In the genomic region with DNA sequence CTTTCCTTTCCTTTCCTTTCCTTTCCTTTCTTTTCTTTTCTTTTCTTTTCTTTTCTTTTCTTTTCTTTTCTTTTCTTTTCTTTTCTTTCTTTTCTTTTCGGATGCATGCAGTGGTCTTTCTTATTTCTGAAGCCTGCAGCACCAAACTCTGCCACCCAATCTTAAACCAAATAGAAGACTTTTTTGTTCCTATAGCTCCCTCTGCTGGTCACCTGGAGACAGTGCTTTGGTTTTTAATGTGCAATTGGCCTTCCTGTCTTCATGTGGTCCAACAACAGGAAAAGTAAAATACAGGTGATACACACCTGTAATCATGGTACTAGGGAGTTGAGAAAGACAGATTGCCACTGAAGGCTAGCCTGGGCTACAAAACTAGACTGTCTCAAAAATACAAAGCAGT, we compare ENCODE assay signal across 8 mouse cellular contexts.
DNase-seq lines count a peak whose midpoint lies in the region; ATAC-seq and TF ChIP-seq lines count a peak whose summit lies in the region.

No protein-coding gene starts in this region.

- no peak overlapping the region for H3K4me3 ChIP-seq in thymus, adult 2 months (ENCODE audit: control insufficient read depth, insufficient read depth, low read length)
- H3K4me3 ChIP-seq in embryonic facial prominence, embryonic 14.5 days (ENCODE audit: low read depth, low read length): no peak overlapping the region
- H3K4me3 ChIP-seq in intestine, embryonic 16.5 days (ENCODE audit: low read length): no peak overlapping the region

- no peaks in the 10 kb centered on the region for H3K36me3 ChIP-seq in thymus, adult 2 months (ENCODE audit: control insufficient read depth, insufficient read depth, low read length)
- H3K36me3 ChIP-seq in embryonic facial prominence, embryonic 14.5 days (ENCODE audit: control insufficient read depth, insufficient read depth, low read length): peaks cover 22% of the 10 kb centered on the region; the same call in 1 of the 2 replicates
- H3K36me3 ChIP-seq in intestine, embryonic 16.5 days (ENCODE audit: control insufficient read depth, insufficient read depth, low read length): 0 out of 2 replicates have a peak, but pooled peaks cover 3% of the 10 kb centered on the region

- no peak overlapping the region for H3K4me2 ChIP-seq in embryonic facial prominence, embryonic 14.5 days (ENCODE audit: low read depth, low read length)
- no peak overlapping the region for H3K4me2 ChIP-seq in intestine, embryonic 16.5 days (ENCODE audit: low read depth, low read length)

- no peaks in the 10 kb centered on the region for H3K9me3 ChIP-seq in embryonic facial prominence, embryonic 14.5 days (ENCODE audit: control insufficient read depth, low read length)
- H3K9me3 ChIP-seq in intestine, embryonic 16.5 days (ENCODE audit: control insufficient read depth, low read length): no peaks in the 10 kb centered on the region

- 8% methylated on average over 1 of the region's 1 CpGs for WGBS in thymus, adult 2 months
- 16% methylated on average over 1 of the region's 1 CpGs for WGBS in embryonic facial prominence, embryonic 14.5 days
- 41% methylated on average over 1 of the region's 1 CpGs for WGBS in intestine, embryonic 16.5 days

- H3K4me1 ChIP-seq in thymus, adult 2 months (replicated peaks; ENCODE audit: control insufficient read depth, insufficient read depth, low read length): no peaks in the 10 kb centered on the region
- no peaks in the 10 kb centered on the region for H3K4me1 ChIP-seq in embryonic facial prominence, embryonic 14.5 days (ENCODE audit: control insufficient read depth, insufficient read depth, low read length)
- H3K4me1 ChIP-seq in intestine, embryonic 16.5 days (ENCODE audit: control insufficient read depth, insufficient read depth, low read length): 0 out of 2 replicates have a peak, but pooled peaks cover 13% of the 10 kb centered on the region

- H3K27ac ChIP-seq in thymus, adult 2 months (ENCODE audit: control insufficient read depth, insufficient read depth, low read length): no peak overlapping the region
- H3K27ac ChIP-seq in embryonic facial prominence, embryonic 14.5 days (replicated peaks; ENCODE audit: low read depth, low read length): no peak overlapping the region
- H3K27ac ChIP-seq in intestine, embryonic 16.5 days (ENCODE audit: low read length): no peak overlapping the region

- TF ChIP-seq POLR2A in thymus, adult 2 months (IDR thresholded peaks at IDR 0.05; ENCODE audit: control insufficient read depth, extremely low read depth, insufficient read depth, low read length, poor library complexity): no peak

- no peaks in the 10 kb centered on the region for H3K27me3 ChIP-seq in thymus, adult 2 months (ENCODE audit: control insufficient read depth, insufficient read depth, low read length)
- H3K27me3 ChIP-seq in embryonic facial prominence, embryonic 14.5 days (replicated peaks; ENCODE audit: control insufficient read depth, insufficient read depth, low read length): no peaks in the 10 kb centered on the region
- H3K27me3 ChIP-seq in intestine, embryonic 16.5 days (replicated peaks; ENCODE audit: control insufficient read depth, insufficient read depth, low read length): no peaks in the 10 kb centered on the region

- ATAC-seq in embryonic facial prominence, embryonic 14.5 days (ENCODE audit: low read depth): no peak
- ATAC-seq in intestine, embryonic 16.5 days: no peak

- intact Hi-C loops in heart, postnatal 25 days (cut with DNase I): loop anchor here (1.0 to 5.0 kb wide), 5 partner anchors 25 to 396 kb away; no protein-coding TSS in a partner anchor

- no peak for TF ChIP-seq CTCF in thymus, adult 2 months (IDR thresholded peaks at IDR 0.05; ENCODE audit: borderline replicate concordance, control insufficient read depth, extremely low read depth, insufficient read depth, low read length, poor library complexity)

- DNase-seq in heart, adult 8-10 months (ENCODE audit: low spot score): peak; percentile 69
- DNase-seq in heart, postnatal 25 days (ENCODE audit: low spot score): no peak
- DNase-seq in thymus, postnatal 0 days (ENCODE audit: low spot score): peak; percentile 64
- DNase-seq in thymus, adult 2 months: no peak
- peak; percentile 72 for DNase-seq in embryonic facial prominence, embryonic 14.5 days (ENCODE audit: low spot score)
- DNase-seq in testis, postnatal 10 days (ENCODE audit: low spot score): no peak
- DNase-seq in right cerebral cortex, postnatal 4 days: no peak

- H3K9ac ChIP-seq in embryonic facial prominence, embryonic 14.5 days (ENCODE audit: low read depth, low read length): no peak overlapping the region
- no peak overlapping the region for H3K9ac ChIP-seq in intestine, embryonic 16.5 days (ENCODE audit: low read depth, low read length)

Comparison
In these comparisons a context has a peak if more than half of its experiments do, and no peak if none do; other contexts are left out.
1. DNase-seq: peak in heart, adult 8-10 months (single experiment), thymus, postnatal 0 days (single experiment) and embryonic facial prominence, embryonic 14.5 days (single experiment); none in heart, postnatal 25 days (single experiment), thymus, adult 2 months (single experiment), testis, postnatal 10 days (single experiment) and right cerebral cortex, postnatal 4 days (single experiment).